Mouse (Mus musculus): Measurements from ENCODE around the gene Daxx.

- TF ChIP-seq TAL1 (IDR thresholded peaks at IDR 0.05; ENCODE audit: low read length) (no peak), GATA1 (IDR thresholded peaks at IDR 0.05; ENCODE audit: low read length) (no peak)
Measured at GRCm38 (mm10) chr17:33958451-33958850, 49.2 kb downstream of the Daxx start.

Measured in erythroblast, embryonic 14.5 days (primary cell).